Mouse (Mus musculus): ENCODE data around the gene Sun1. TPM values are rescaled to one million over a fixed set of nuclear protein-coding genes. Genes with fewer than 3 reads are reported as not detected.

The Sun1 gene
- total RNA-seq, 2 experiments from 2014 or later = 66.0 to 77.0 TPM

DNA sequence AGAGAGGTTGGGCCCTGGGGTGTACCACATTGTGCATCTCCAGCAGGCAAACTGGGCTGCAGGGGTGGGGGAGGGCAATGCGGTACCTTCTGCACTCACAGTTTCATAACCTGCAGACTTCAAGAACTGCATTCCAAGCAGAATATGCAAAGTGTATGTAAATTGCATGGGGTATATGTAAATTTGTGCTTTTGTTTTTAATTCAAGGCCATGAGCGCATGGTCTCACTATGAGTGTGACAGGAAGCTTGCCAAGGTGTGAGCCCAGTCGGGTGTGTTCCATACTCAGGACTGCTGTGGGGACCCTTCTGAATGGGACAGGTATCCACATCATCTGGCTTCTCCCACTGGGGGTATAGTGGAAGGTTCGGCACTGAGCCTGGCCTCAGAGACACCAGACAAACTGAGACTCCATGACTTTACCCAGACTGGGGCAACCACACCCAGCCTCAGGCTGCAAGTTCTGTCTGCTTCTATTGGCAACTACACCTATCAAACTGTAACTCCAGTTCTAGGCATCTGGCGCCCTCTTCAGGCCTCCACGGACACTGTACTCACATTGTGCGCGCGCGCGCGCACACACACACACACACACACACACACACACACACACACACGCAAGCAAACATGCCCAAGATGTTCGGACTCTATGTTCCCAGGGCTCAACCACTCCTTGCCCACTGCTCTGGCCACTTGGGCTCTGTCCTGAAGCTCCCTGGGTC lies 83.2 kb downstream of the Sun1 start:
- DNase-seq (ENCODE audit: low spot score in 2 of 2) = no peak

DNA sequence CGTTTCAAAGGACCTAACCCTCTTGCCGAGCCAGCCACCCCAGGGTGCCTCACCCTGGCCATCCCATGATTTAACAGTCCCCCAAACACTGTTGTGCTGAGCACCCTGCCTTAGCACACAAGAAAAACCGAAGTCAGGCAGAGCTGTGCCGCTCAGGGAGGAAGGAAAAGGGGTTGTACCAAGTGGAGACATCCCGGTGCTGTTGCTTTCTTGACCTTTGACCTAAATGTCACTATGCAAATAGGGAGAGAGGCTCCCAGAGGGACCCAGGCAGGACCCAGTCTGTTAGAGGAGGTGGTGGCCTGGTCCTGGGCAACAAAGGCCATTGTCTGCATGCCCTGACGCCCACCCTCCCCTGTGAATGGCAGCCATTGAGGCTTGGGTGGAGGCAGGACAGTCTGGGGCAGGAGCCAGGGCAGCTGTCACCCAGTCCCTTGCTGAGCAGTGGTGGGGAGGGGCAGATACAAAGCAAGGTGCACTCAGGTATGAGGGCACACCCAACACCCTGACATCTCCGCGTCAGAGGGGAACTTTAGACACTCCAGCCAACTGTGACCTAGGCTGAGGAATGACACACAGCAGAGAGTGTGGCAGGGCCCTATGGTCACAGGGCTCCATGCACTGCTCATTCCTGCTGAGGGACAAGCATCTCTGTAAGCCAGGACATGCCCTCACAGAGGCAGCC lies 85.1 kb downstream of the Sun1 start:
- DNase-seq (ENCODE audit: low spot score in 2 of 2) = no peak

DNA sequence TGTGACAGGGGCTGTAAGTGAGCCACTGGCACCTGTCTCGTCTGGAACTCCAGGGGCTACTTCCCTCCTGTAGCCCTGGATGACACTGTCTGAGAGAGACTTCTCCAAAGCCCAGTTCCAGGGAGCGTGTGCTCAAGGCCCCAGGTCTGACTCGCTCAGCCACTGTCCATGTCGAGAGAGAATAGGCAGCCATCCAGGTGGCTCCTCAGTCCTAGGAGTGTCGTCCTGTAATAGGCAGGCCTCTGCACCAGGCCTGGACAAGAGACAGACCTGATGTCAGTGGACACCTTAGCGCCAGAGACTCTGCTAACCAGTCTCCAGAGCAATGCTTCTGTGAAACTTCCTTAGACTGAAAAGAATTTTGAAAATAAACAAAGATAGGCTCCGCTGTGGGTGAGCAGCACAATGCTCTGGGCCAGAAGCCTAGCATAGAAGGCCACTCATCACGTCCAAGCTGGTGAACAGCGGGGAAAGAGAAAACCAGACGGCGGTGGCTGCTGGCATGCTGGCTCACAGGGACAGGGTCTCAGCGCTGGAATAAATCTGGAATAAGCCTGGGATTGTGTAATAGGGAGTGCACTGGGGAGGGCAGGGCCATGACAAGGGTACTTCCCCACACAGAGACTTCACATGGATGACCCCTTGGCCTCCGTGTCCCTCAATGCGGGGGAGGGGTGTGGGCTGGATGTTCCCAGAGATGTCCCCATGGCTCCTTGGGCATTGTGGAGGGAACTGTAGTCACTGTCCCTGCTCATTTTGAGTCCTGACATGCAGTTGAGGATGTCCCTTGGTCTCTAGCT lies 85.9 kb downstream of the Sun1 start:
- no peak for DNase-seq (ENCODE audit: low spot score in 2 of 2)

DNA sequence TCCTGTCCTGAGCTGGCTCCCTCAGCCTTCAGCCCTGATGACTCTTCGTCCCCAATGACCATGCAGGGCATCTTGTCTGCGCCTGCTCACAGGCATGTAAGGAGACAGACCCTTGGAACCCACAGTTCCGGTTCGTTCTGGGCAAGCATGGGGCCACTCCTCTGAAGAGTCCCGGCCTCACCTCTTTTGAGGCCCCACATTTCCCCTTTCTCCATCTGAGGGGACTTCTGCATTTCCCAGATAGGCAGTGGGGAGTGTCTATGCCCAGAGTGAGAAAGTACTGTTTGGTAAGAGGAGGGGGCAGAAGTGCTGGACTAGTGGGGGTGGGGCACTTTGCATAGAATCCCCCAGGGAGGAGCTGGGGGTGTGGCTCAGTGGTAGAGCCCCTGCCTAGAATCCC lies 86.7 kb downstream of the Sun1 start:
- no peak for DNase-seq (ENCODE audit: low spot score in 2 of 2)

DNA sequence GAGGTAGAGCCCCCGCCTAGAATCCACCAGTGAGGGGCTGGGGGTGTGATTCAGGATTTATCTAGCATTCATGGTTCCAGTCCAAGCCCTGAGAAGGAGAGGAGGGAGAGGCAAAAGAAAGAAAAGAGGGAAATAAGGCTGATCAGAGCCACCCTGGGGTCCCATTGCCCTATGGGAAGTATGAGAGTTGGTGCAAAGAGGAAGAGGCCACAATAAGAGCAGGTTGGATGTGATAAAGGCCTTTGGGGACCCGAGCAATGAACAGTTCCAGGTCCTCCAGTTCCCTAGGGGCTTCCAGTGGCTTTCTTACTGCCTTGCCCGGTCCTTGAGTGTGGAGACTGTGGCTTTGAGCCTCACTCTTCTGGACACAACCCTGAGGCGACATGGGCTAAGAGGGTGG lies 87.3 kb downstream of the Sun1 start:
- DNase-seq (ENCODE audit: low spot score in 2 of 2) = no peak

DNA sequence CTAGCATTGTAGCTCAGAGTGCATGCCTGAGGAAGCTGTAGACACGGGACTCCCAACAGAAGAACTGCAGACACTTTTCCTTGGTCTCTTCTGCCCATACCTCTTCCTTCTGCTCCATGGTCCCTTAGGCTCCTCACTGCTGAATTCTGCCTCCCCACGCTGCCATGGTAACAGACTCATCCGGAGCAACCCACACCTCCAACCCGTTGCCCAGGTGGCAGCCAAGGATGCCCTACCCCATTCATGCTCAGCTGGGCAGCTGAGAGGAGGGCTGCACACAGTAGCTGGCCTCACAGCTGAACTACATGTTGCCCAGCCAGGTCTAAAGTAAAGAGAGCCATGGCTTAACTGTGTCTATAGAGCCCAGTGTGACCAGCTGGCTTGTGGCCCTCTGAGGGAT lies 88.2 kb downstream of the Sun1 start:
- DNase-seq (ENCODE audit: low spot score in 2 of 2) = no peak

DNA sequence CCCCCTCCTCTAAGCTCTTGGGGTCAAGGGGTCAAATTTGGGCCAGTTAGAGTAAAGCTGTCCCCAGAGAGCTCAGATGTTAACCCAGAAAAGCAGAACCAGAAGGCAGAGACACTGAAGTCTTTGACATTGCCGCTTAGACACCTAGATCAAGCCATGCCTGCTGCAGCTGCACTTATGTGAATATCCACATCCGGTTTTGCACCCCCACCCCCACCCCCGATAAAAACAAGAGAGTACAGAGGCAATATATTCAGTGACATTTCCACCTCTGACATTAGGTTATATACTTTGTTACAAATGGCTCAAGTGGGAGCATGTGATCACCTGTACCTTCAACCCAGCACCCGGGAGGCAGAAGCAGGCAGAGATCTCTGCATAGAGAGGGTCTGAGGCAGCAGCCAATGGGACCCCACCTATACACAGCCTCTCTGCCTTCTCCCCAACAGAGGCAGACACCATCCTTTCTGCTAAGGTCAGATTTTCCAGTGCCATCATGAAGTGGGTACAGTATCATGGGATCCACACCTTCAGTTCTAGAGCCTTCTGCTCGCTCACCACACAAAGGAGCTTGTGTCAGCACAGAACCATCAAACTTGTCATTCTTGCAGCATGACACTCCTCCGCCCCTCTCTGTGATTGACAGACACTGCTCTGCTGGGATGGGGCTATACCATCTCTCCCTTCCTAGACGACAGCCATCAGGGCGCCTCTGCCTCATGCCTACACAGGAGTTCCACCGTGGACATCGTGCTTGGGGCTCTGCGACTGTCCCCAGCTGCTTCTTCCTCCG lies 90.2 kb downstream of the Sun1 start:
- DNase-seq (ENCODE audit: low spot score in 2 of 2) = no peak

DNA sequence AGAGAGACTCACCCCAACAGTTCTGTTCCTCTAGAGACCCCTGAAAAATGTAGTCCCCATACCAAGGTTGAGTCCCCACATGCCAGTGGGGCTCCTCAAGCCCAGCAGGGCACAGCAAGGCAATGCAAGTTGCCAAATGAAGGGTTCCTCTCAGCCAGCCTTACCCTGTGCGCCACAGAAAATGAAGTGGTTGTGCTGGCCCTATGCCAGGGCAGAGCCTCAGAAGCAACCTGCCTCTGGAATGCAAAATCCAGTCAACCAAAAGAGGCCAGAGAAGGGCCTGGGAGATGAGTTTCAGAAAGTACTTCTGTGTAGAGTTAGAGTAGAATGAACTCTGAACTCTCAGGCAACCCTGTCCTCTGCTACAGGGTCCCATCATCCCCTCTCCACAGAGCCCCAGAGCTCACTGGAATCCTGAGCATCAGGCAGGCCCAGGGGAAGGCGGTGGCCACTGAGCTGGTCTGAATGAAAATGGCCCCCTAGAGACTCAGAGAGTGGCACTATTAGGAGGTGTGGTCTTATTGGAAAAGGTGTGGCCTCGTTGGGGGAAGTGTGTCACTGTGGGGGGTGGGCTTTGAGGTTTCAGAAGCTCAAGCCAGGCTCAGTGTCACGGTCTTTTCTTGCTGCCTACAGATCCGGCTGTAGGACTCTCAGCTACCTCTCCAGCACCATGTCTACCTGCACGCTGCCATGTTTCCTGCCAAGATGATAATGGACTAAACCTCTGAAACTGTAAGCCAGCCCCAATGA lies 91.5 kb downstream of the Sun1 start:
- no peak for DNase-seq (ENCODE audit: low spot score in 2 of 2)

DNA sequence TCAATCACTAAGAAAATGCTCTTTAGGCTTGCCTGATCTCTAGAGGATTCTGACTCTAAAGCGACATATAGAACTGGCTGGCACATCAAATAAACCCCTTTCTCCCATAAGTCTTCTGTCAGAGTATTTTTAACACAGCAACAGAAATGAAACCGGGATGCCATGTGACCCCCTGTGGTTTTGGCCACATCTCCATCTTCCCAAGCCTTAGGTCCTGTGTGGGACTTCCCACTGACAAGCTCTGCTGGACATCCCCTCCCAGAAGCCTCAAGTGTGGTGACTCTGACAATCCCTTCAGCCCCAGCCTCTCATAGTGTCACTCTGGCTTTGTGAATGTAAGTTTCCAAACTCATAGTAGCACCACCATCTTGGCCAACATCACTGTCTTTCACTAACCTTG lies 93.7 kb downstream of the Sun1 start:
- DNase-seq (ENCODE audit: low spot score in 2 of 2) = no peak

DNA sequence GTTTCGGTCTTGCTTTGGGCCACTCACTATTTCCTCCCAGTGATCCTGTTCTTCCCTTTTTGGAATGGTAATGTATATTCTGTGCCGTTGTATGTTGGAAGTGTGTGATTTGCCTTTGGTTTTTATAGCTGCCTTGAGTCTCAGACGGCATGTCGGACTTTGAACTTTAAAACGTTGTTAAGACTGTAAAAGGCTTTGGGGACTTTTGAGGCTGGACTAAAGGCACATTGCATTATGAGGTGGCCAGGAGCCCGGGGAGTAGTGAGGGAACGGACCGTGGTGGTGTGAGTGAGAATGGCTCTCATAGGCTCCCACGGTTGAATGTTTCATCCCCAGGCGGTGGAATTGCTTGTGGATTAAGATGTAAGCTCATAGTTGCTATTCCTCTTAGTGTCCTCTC lies 96.7 kb downstream of the Sun1 start:
- no peak for DNase-seq (ENCODE audit: low spot score in 2 of 2)

DNA sequence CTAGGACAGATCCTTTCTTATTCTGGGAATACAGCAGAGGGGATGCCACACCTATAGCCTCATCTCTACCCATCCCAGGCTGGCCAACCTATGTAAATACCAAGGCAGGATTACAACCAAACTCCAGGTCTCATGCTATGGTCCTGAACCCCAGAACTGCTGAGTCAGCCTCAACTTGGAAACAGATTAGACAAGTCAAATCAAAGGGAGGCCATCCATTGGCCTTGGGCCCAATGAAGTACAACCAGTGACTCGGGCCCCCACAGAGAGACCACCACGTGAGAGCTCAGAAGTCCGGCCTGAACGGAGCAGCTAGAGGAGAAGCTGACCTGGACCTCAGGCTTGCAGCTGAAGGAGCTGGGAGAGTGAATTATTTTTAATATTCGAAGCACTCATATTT lies 97.3 kb downstream of the Sun1 start:
- DNase-seq (ENCODE audit: low spot score in 2 of 2) = no peak

Other genes starting within 250 kb of the Sun1 start
- gene Pdgfa, start 203.3 kb upstream of the Sun1 start, total RNA-seq (2021) = 10 to 100 TPM; 49.2 to 58.5 TPM
- gene Prkar1b, start 50.6 kb upstream of the Sun1 start, total RNA-seq (2021) = 100 to 1,000 TPM; 404 to 409 TPM
- gene Dnaaf5, start 50.4 kb upstream of the Sun1 start, total RNA-seq (2021) = 10 to 100 TPM in 1 of 2 experiments, 1 to 10 TPM in 1; 7.3 to 11.4 TPM
- 10 to 100 TPM; 51.7 to 60.2 TPM for gene Get4, start 51.7 kb downstream of the Sun1 start, total RNA-seq (2021)
- 100 to 1,000 TPM; 255 to 270 TPM for gene Adap1, start 125.0 kb downstream of the Sun1 start, total RNA-seq (2021)
- gene Cox19, start 150.8 kb downstream of the Sun1 start, total RNA-seq (2021) = 10 to 100 TPM; 74.9 to 79.5 TPM
- gene Cyp2w1, start 152.0 kb downstream of the Sun1 start, total RNA-seq (2021) = not detected
- gene Gpr146, start 177.1 kb downstream of the Sun1 start, total RNA-seq (2021) = 1 to 10 TPM; 6.8 to 7.8 TPM
- gene C130050O18Rik, start 204.6 kb downstream of the Sun1 start, total RNA-seq (2021) = under 1 TPM; 0.22 to 0.32 TPM
- gene Gper1, start 222.5 kb downstream of the Sun1 start, total RNA-seq (2021) = 1 to 10 TPM; 3.7 to 3.8 TPM